Mouse (Mus musculus): ENCODE measurements around the gene Pitpnm1. TPM values are rescaled to one million over a fixed set of nuclear protein-coding genes. Genes with fewer than 3 reads are reported as not detected.

Gene Pitpnm1
- polyA plus RNA-seq, 1 experiment from 2014 or later: 12.1 TPM

Other genes starting within 250 kb of the Pitpnm1 start
- 52.3 and 54.3 TPM in 2 replicates for gene Chka, start 248.2 kb upstream of the Pitpnm1 start, polyA plus RNA-seq (2016; fragmentation: Nextera tagmentation; extraction: Ambion mirVana)
- gene Tcirg1, start 192.9 kb upstream of the Pitpnm1 start, polyA plus RNA-seq (2016; fragmentation: Nextera tagmentation; extraction: Ambion mirVana): 17.2 and 17.9 TPM in 2 replicates
- gene Ndufs8, start 187.2 kb upstream of the Pitpnm1 start, polyA plus RNA-seq (2016; fragmentation: Nextera tagmentation; extraction: Ambion mirVana): 226 and 228 TPM in 2 replicates
- 0.36 and 0.58 TPM in 2 replicates for gene Aldh3b1, start 170.2 kb upstream of the Pitpnm1 start, polyA plus RNA-seq (2016; fragmentation: Nextera tagmentation; extraction: Ambion mirVana)
- 4.6 and 4.9 TPM in 2 replicates for gene Unc93b1, start 164.8 kb upstream of the Pitpnm1 start, polyA plus RNA-seq (2016; fragmentation: Nextera tagmentation; extraction: Ambion mirVana)
- gene Aldh3b3, start 141.4 kb upstream of the Pitpnm1 start, polyA plus RNA-seq (2016; fragmentation: Nextera tagmentation; extraction: Ambion mirVana): not detected in 2 replicates
- gene Aldh3b2, start 127.7 kb upstream of the Pitpnm1 start, polyA plus RNA-seq (2016; fragmentation: Nextera tagmentation; extraction: Ambion mirVana): 0.37 and 0.39 TPM in 2 replicates
- gene Acy3, start 113.4 kb upstream of the Pitpnm1 start, polyA plus RNA-seq (2016; fragmentation: Nextera tagmentation; extraction: Ambion mirVana): 1.8 and 2.5 TPM in 2 replicates
- gene Tbx10, start 107.2 kb upstream of the Pitpnm1 start, polyA plus RNA-seq (2016; fragmentation: Nextera tagmentation; extraction: Ambion mirVana): not detected in 2 replicates
- gene Nudt8, start 99.4 kb upstream of the Pitpnm1 start, polyA plus RNA-seq (2016; fragmentation: Nextera tagmentation; extraction: Ambion mirVana): 24.8 and 30.4 TPM in 2 replicates
- 2.8 and 3.5 TPM in 2 replicates for gene Gm49405, start 99.4 kb upstream of the Pitpnm1 start, polyA plus RNA-seq (2016; fragmentation: Nextera tagmentation; extraction: Ambion mirVana)
- 3.6 and 4.0 TPM in 2 replicates for gene Doc2g, start 96.7 kb upstream of the Pitpnm1 start, polyA plus RNA-seq (2016; fragmentation: Nextera tagmentation; extraction: Ambion mirVana)
- 208 and 210 TPM in 2 replicates for gene Ndufv1, start 87.2 kb upstream of the Pitpnm1 start, polyA plus RNA-seq (2016; fragmentation: Nextera tagmentation; extraction: Ambion mirVana)
- gene Gstp1, start 62.0 kb upstream of the Pitpnm1 start, polyA plus RNA-seq (2016; fragmentation: Nextera tagmentation; extraction: Ambion mirVana): 412 and 423 TPM in 2 replicates
- gene Gstp2, start 54.0 kb upstream of the Pitpnm1 start, polyA plus RNA-seq (2016; fragmentation: Nextera tagmentation; extraction: Ambion mirVana): 0.27 and 0.46 TPM in 2 replicates
- gene Gstp3, start 40.4 kb upstream of the Pitpnm1 start, polyA plus RNA-seq (2016; fragmentation: Nextera tagmentation; extraction: Ambion mirVana): not detected in 2 replicates
- not detected in 2 replicates for gene Cabp2, start 18.4 kb upstream of the Pitpnm1 start, polyA plus RNA-seq (2016; fragmentation: Nextera tagmentation; extraction: Ambion mirVana)
- gene Cdk2ap2, start 2.8 kb upstream of the Pitpnm1 start, polyA plus RNA-seq (2016; fragmentation: Nextera tagmentation; extraction: Ambion mirVana): 85.8 and 86.6 TPM in 2 replicates
- gene Aip, start 25.9 kb downstream of the Pitpnm1 start, polyA plus RNA-seq (2016; fragmentation: Nextera tagmentation; extraction: Ambion mirVana): 55.2 and 56.5 TPM in 2 replicates
- gene Gpr152, start 39.8 kb downstream of the Pitpnm1 start, polyA plus RNA-seq (2016; fragmentation: Nextera tagmentation; extraction: Ambion mirVana): not detected in 2 replicates
- gene Cabp4, start 44.0 kb downstream of the Pitpnm1 start, polyA plus RNA-seq (2016; fragmentation: Nextera tagmentation; extraction: Ambion mirVana): not detected in 2 replicates
- 128 and 130 TPM in 2 replicates for gene Coro1b, start 48.6 kb downstream of the Pitpnm1 start, polyA plus RNA-seq (2016; fragmentation: Nextera tagmentation; extraction: Ambion mirVana)
- 0.71 TPM in 1 of 2 replicates, not detected in the other for gene Ptprcap, start 53.6 kb downstream of the Pitpnm1 start, polyA plus RNA-seq (2016; fragmentation: Nextera tagmentation; extraction: Ambion mirVana)
- gene Rps6kb2, start 63.4 kb downstream of the Pitpnm1 start, polyA plus RNA-seq (2016; fragmentation: Nextera tagmentation; extraction: Ambion mirVana): 59.7 TPM in 2 replicates
- 2.5 TPM in 2 replicates for gene Carns1, start 75.5 kb downstream of the Pitpnm1 start, polyA plus RNA-seq (2016; fragmentation: Nextera tagmentation; extraction: Ambion mirVana)
- 0.43 and 0.47 TPM in 2 replicates for gene Tbc1d10c, start 91.3 kb downstream of the Pitpnm1 start, polyA plus RNA-seq (2016; fragmentation: Nextera tagmentation; extraction: Ambion mirVana)
- 998 and 1,002 TPM in 2 replicates for gene Ppp1ca, start 92.1 kb downstream of the Pitpnm1 start, polyA plus RNA-seq (2016; fragmentation: Nextera tagmentation; extraction: Ambion mirVana)
- gene Rad9a, start 101.7 kb downstream of the Pitpnm1 start, polyA plus RNA-seq (2016; fragmentation: Nextera tagmentation; extraction: Ambion mirVana): 57.4 and 67.1 TPM in 2 replicates
- 0.86 and 1.1 TPM in 2 replicates for gene Clcf1, start 114.2 kb downstream of the Pitpnm1 start, polyA plus RNA-seq (2016; fragmentation: Nextera tagmentation; extraction: Ambion mirVana)
- not detected in 2 replicates for gene AC109138.7, start 114.4 kb downstream of the Pitpnm1 start, polyA plus RNA-seq (2016; fragmentation: Nextera tagmentation; extraction: Ambion mirVana)
- 10.4 and 10.6 TPM in 2 replicates for gene Pold4, start 131.9 kb downstream of the Pitpnm1 start, polyA plus RNA-seq (2016; fragmentation: Nextera tagmentation; extraction: Ambion mirVana)
- 3.1 and 3.6 TPM in 2 replicates for gene Ssh3, start 169.2 kb downstream of the Pitpnm1 start, polyA plus RNA-seq (2016; fragmentation: Nextera tagmentation; extraction: Ambion mirVana)
- 7.9 and 9.2 TPM in 2 replicates for gene Ankrd13d, start 183.1 kb downstream of the Pitpnm1 start, polyA plus RNA-seq (2016; fragmentation: Nextera tagmentation; extraction: Ambion mirVana)
- 13.6 and 15.0 TPM in 2 replicates for gene Grk2, start 206.2 kb downstream of the Pitpnm1 start, polyA plus RNA-seq (2016; fragmentation: Nextera tagmentation; extraction: Ambion mirVana)

Measured in forebrain, embryonic 10.5 days (tissue).